Mouse (Mus musculus) midbrain, postnatal 0 days (tissue): ENCODE measurements at regions not wholly inside any gene's neighbourhood (a gene's known extent, or its start where the extent isn't known, plus 50 kb on each side); places are given as distances from the start of the nearest gene placed in this dataset.

ENCODE experiments used
- ATAC-seq: fragments of 200-750 bp; cut with Nextera tagmentation; 2 replicates; pipeline ENCODE4 v1.8.0; 2017; ENCODE audit warnings: moderate number of reproducible peaks, mild to moderate bottlenecking, moderate TSS enrichment, moderate library complexity; ENCODE audit not compliant: low FRiP score
- DNase-seq: peaks from one replicate; pipeline ENCODE4 v3.0.0-alpha.2; 2015; ENCODE audit warnings: low spot score
- H3K27ac ChIP-seq: fragments of 300-500 bp; sonication (generic); 2 replicates; pipeline ENCODE4 v1.5.1; 2014; ENCODE audit warnings: low read depth, mild to moderate bottlenecking, low read length, mixed read lengths
- H3K27me3 ChIP-seq: fragments of 300-500 bp; sonication (generic); 2 replicates; pipeline ENCODE4 v1.6.1; 2014; ENCODE audit warnings: low read length, control low read depth, mixed read lengths; ENCODE audit not compliant: insufficient read depth
- H3K36me3 ChIP-seq: fragments of 300-500 bp; sonication (generic); 2 replicates; pipeline ENCODE4 v1.6.1; 2014; ENCODE audit warnings: low read length, control low read depth, mixed read lengths; ENCODE audit not compliant: insufficient read depth
- H3K4me1 ChIP-seq: fragments of 300-500 bp; sonication (generic); 2 replicates; pipeline ENCODE4 v1.6.1; 2014; ENCODE audit warnings: mild to moderate bottlenecking, control low read depth, antibody characterized with exemption, low read length, mixed read lengths; ENCODE audit not compliant: insufficient read depth
- H3K4me2 ChIP-seq: fragments of 300-500 bp; sonication (generic); 2 replicates; pipeline ENCODE4 v1.6.1; 2014; ENCODE audit warnings: low read depth, mild to moderate bottlenecking, low read length, mixed read lengths; ENCODE audit not compliant: poor library complexity, severe bottlenecking
- H3K4me3 ChIP-seq: fragments of 300-500 bp; sonication (generic); 2 replicates; pipeline ENCODE4 v1.5.1; 2014; ENCODE audit warnings: low read depth, mild to moderate bottlenecking, low read length, moderate library complexity
- H3K9ac ChIP-seq: fragments of 300-500 bp; sonication (generic); replicated peaks from 2 replicates; pipeline ENCODE4 v1.6.1; 2014; ENCODE audit warnings: mild to moderate bottlenecking, low read length, moderate library complexity, mixed read lengths; ENCODE audit not compliant: poor library complexity, severe bottlenecking
- H3K9me3 ChIP-seq: fragments of 300-500 bp; sonication (generic); 2 replicates; pipeline ENCODE4 v1.6.1; 2016; ENCODE audit warnings: low read length, control low read depth
- CTCF ChIP-seq: IDR thresholded peaks from 2 replicates; pipeline ENCODE4 v1.5.1; 2016; ENCODE audit warnings: antibody characterized with exemption, mild to moderate bottlenecking
- WGBS: fragments of 180-500 bp; shearing (Covaris S2); extraction: QIAGEN DNeasy Blood & Tissue Kit; methylation state at CpG from one replicate; pipeline ENCODE4 v1.1.7; 2014; 5-methylcytosine and 5-hydroxymethylcytosine counted together

GRCm38 (mm10) chr3:59451084-59451483, 106.9 kb upstream of the Igsf10 start:
- H3K9ac ChIP-seq, result no peak overlapping the region
- no peaks in the 10 kb centered on the region for H3K27me3 ChIP-seq
- no peak for ATAC-seq
- H3K27ac ChIP-seq, result no peak overlapping the region
- H3K4me1 ChIP-seq, result no peaks in the 10 kb centered on the region
- no peak overlapping the region for H3K4me3 ChIP-seq
- no peak overlapping the region for H3K4me2 ChIP-seq
- DNase-seq, result no peak
- no peaks in the 10 kb centered on the region for H3K9me3 ChIP-seq
- no peaks in the 10 kb centered on the region for H3K36me3 ChIP-seq
- 64% methylated on average over 3 of the region's 3 CpGs for WGBS
- TF ChIP-seq CTCF, result no peak

DNA sequence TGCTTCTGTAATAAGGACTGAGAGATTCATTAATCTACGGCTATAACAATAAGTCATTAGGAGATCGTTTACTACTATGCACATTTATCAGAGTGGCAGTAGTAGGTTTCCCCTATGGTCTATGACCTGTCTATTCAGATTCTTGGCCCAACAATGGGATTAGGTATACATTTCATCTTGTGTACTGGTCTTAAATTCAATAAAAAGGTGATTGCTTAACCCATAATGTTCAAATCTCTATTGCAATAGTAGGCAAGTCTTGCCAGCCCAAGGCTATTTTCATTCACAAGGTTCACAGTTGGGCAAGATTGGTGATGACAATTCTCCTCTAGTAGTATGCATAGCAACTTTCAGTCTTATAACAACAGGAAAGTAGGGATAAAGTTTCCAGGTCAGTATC, 79.4 kb upstream of the Igsf10 start:
- DNase-seq (no peak), ATAC-seq (no peak)
- Histone ChIP-seq H3K4me3 (no peak overlapping the region), H3K27ac (no peak overlapping the region), H3K27me3 (no peaks in the 10 kb centered on the region), H3K4me1 (no peaks in the 10 kb centered on the region), H3K9me3 (no peaks in the 10 kb centered on the region), H3K4me2 (no peak overlapping the region), H3K9ac (no peak overlapping the region), H3K36me3 (no peaks in the 10 kb centered on the region)
- TF ChIP-seq CTCF, result no peak
- WGBS, result 95% methylated on average over 2 of the region's 2 CpGs

DNA sequence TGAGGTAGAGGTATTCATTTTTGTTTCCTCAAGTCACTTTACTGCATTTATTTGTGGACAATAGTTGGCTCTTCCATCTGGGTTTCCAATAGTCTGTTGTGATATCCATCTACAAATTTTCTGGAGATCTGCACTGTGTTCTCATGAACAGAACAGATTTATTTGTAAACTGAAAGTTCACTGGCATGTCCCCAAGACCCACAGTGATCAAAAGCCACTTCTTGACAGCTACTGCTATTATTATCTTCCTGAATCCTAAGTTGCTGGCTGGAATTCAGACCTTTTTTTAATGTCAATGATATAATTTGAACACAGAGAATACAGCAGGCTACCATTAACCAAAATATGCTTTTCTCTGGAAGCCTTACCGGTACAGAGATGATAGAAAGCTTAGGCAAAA, 64.9 kb upstream of the Igsf10 start:
- Histone ChIP-seq H3K9me3 (no peaks in the 10 kb centered on the region), H3K4me3 (no peak overlapping the region), H3K4me1 (no peaks in the 10 kb centered on the region), H3K9ac (no peak overlapping the region), H3K27ac (no peak overlapping the region), H3K27me3 (no peaks in the 10 kb centered on the region), H3K36me3 (no peaks in the 10 kb centered on the region), H3K4me2 (no peak overlapping the region)
- ATAC-seq, result no peak
- 75% methylated on average over 1 of the region's 1 CpGs for WGBS
- DNase-seq, result no peak
- TF ChIP-seq CTCF, result no peak

DNA sequence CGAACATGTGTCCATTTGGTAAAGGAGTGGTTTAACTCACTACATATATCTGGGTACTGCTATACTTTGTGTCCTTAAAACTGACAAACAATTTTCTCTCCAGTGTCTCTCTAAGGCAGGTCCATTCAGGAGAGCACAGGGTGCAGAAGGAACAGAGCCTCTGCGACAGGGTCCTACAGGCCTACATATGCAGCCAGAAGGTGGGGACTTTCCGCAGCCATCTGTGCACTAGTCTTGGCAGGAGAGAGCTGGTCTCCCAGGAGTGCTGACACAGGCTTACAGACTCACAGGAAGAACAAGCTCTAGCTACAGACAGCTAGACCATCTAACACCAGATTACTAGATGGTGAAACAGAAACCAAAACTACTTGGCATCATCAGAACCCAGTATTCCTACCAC, 61.8 kb upstream of the Igsf10 start:
- no peaks in the 10 kb centered on the region for H3K27me3 ChIP-seq
- H3K27ac ChIP-seq, result no peak overlapping the region
- H3K4me3 ChIP-seq, result no peak overlapping the region
- peak; percentile 20; the same call in 1 of the 2 replicates for ATAC-seq
- H3K4me1 ChIP-seq, result no peaks in the 10 kb centered on the region
- 93% methylated on average over 3 of the region's 3 CpGs for WGBS
- H3K4me2 ChIP-seq, result no peak overlapping the region
- H3K9me3 ChIP-seq, result no peaks in the 10 kb centered on the region
- H3K9ac ChIP-seq, result no peak overlapping the region
- H3K36me3 ChIP-seq, result no peaks in the 10 kb centered on the region
- peak; percentile 57 for DNase-seq
- TF ChIP-seq CTCF, result no peak

DNA sequence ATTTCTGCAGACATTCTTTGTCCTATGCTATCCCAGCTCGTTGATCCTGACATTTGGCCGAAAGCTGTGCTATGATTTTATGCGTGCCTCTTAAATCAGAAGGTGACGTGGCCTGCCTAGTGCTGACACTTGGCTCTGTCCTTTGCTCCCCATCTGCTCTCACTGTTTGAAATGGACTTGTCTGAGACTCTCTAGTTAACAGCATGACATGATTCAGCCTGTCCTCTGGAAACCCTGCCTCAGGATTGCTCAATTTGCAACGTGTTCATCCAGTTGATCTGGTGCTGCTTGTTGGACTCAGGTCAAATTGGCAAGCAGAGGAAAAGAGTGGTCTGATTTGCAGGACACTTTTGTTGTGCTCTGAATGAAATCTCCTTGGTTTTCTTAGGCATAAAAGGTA, 57.7 kb upstream of the Igsf10 start:
- Histone ChIP-seq H3K27me3 (no peaks in the 10 kb centered on the region), H3K9ac (no peak overlapping the region), H3K36me3 (no peaks in the 10 kb centered on the region), H3K9me3 (no peaks in the 10 kb centered on the region), H3K4me2 (no peak overlapping the region), H3K27ac (no peak overlapping the region), H3K4me3 (no peak overlapping the region), H3K4me1 (no peaks in the 10 kb centered on the region)
- 81% methylated on average over 5 of the region's 5 CpGs for WGBS
- DNase-seq (peak; percentile 75), ATAC-seq (peak; percentile 84; the same call in 1 of the 2 replicates)
- no peak for TF ChIP-seq CTCF

DNA sequence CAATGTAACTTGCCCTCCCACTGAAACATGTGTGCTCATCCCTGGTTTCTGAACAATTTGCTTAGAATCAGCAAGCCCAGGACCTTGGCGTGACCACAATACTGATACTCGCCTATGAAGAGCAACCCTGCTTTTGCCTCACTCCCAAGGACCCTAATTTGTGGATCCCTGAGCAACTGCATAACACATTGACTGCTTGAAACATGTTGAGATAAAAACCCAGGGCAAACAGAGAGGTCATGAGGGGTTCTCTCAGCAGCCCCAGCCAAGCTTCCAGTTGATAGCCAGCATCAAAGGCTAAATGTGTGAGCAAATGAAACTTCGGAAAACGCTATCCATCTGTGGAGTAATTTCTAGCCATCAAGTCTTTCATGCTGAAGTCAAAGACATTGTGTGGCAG, 57.2 kb upstream of the Igsf10 start:
- Histone ChIP-seq H3K9ac (no peak overlapping the region), H3K27ac (no peak overlapping the region), H3K36me3 (no peaks in the 10 kb centered on the region), H3K4me1 (no peaks in the 10 kb centered on the region), H3K4me3 (no peak overlapping the region), H3K9me3 (no peaks in the 10 kb centered on the region), H3K27me3 (no peaks in the 10 kb centered on the region), H3K4me2 (no peak overlapping the region)
- DNase-seq (no peak), ATAC-seq (no peak; the same call in 1 of the 2 replicates)
- no peak for TF ChIP-seq CTCF
- 92% methylated on average over 4 of the region's 4 CpGs for WGBS
